Mouse (Mus musculus): ENCODE results near the gene Tbc1d8b.
A peak's percentile ranks its signal among the peaks of the same experiment; 100 is the strongest.

The Tbc1d8b gene

GRCm38 (mm10) chrX:139781563-139781962, 96.8 kb downstream of the Tbc1d8b start:
- no peak for DNase-seq

GRCm38 (mm10) chrX:139782278-139783044, 97.7 kb downstream of the Tbc1d8b start, which contains the start of gene Ripply1:
Gene Ripply1 (minus strand): TSS chrX:139782353.
- DNase-seq = no peak

- no peak for DNase-seq
These were observed 98.2 kb downstream of the Tbc1d8b start for GRCm38 (mm10) chrX:139783045-139783422.

GRCm38 (mm10) chrX:139785764-139786163, 101.0 kb downstream of the Tbc1d8b start:
- no peak for DNase-seq

- DNase-seq = no peak
These were observed 109.5 kb downstream of the Tbc1d8b start for GRCm38 (mm10) chrX:139794072-139794845.

GRCm38 (mm10) chrX:139796037-139796436, 111.2 kb downstream of the Tbc1d8b start:
- no peak for DNase-seq

- peak; percentile 6 for DNase-seq
These were observed 113.1 kb downstream of the Tbc1d8b start for GRCm38 (mm10) chrX:139797875-139798274.

- no peak for DNase-seq
These were observed 115.2 kb downstream of the Tbc1d8b start for GRCm38 (mm10) chrX:139799953-139800352.

- DNase-seq = no peak
These were observed 115.6 kb downstream of the Tbc1d8b start, which contains the start of gene Cldn2 for GRCm38 (mm10) chrX:139800406-139800878. Gene Cldn2 (plus strand): TSS chrX:139800828.
